Mouse (Mus musculus) layer of hippocampus, postnatal 14 days (tissue): ENCODE measurements around the gene Paxbp1. TPM values are rescaled to one million over a fixed set of nuclear protein-coding genes. Genes with fewer than 3 reads are reported as not detected.

Experiments
- DNase-seq, 2 experiments: peaks; one replicate each; pipeline ENCODE4 v3.0.0; 2021 to 2022; ENCODE audit warnings: low spot score in 2 of 2, mixed read lengths in 1 of 2
- total RNA-seq, 2 experiments: library from RNA; stranded (reverse); gene quantifications; 2 replicates each; pipeline ENCODE4 v1.2.3; 2021

The Paxbp1 gene
- total RNA-seq, 2 experiments from 2014 or later: 64.1 to 70.3 TPM

DNA sequence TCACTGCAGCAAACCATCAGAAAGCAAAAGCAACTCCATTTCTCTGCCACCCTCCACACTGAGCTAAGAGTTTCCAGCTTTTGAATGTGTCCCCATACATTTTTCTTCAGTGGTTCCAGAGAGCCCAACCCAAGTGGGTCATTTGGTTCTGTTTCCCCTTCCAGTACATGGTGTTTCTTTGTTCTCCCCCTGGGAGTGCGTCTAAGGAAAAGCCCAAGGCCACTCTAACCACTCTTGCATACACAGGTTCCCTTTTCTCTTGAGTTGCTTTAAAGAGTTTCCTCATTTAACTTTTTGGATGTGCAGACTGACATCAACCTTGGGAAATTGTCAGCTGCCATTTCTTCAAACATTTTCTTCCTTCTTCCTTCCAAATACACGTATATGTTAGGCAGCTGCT lies 43.2 kb downstream of the Paxbp1 start:
- DNase-seq: no peak

DNA sequence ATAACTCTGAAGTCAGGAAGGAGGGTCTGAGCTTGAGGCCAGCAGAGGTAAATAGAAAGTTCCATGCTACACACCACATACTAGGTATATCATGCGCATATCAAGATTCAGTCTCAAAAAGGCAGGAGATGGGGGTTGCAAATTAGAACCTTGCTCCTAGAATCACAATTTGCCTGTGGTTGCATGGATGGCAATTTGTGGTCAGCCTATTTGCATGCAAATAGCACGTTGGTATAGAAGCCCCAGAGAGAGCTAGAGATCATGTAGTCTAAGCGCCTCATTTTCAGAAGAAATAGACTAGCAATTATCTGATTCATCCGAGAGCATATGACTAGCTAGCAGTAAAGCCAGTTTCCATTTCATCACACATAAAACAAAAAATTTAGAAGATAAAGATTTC lies 44.5 kb downstream of the Paxbp1 start:
- DNase-seq: no peak

DNA sequence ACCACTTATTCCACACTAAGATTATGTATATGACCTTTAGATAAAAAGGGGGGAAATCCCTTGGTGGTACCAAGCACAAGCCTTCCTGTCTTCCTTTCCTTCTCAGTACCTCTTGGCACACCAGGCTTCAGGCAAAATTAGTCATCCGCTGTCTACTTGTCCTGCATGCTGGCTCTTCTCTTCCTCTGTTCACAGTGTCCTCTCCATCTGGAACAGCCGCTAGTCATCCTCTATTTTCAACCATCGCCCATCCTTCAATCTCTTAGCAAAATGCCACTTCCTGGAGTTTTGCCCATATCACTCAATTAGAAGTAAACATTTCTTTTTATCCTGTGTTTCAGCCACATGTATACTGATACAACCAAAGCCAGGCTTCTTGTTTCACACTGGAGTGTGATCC lies 46.5 kb downstream of the Paxbp1 start:
- no peak for DNase-seq

GRCm38 (mm10) chr16:90996327-90997243 lies 47.8 kb downstream of the Paxbp1 start:
- no peak for DNase-seq

DNA sequence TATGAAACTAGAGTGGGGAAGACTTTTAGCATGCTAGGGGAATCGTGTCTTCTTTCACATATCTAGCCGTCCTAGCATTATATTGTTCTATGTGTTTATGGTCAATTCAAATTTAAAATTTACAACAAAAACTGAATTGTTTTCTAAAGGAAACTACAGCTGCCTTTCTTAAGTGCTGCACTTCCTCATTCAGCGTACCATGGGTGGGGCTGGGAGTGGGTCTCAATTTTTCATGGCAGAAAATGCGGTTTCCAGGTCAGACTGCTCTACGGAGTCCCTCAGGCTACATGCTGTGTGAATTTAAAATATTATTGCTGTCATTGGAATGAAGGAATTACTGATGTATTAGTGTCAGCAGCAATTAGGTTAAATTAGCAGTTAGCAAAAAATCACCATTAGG lies 48.8 kb downstream of the Paxbp1 start:
- DNase-seq: no peak

GRCm38 (mm10) chr16:90995023-90995422 lies 49.3 kb downstream of the Paxbp1 start:
- no peak for DNase-seq

DNA sequence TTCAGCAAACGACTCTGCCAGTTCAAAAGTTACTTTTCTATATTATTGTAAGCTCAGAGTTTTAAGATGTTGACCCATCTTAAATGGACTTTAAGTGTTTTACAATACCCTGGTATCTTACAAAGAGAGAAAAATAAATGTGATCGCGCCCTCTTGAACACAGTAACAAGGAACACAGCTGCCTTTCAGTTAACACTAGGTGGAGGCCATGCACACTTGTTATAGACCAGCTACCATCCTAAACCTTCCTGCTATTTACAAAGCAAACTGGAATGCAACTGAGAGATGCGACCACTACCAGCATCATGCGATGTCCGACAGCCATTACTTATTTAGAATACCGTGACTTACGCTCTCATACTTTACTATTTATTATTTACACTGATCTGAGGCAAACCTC lies 55.2 kb downstream of the Paxbp1 start:
- DNase-seq: no peak

GRCm38 (mm10) chr16:90988665-90989064 lies 55.7 kb downstream of the Paxbp1 start:
- no peak for DNase-seq

DNA sequence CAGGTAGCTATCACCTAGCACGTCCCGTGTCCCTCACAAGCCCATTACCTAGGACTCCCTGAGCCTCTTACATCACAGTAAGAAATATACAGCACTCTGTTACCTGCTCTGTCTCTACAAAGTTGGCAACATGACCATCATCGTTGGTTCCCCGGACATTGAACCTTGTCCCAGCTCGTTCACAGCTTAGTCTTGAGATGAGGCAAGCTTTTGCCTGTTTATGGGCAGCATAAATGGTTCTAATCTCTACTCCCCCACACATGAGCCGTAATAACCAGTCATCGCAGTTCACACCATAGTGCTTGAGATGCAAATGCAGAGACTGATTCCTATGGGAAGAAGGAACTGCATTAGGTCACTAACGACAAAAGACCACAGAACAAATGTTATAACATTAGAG lies 56.3 kb downstream of the Paxbp1 start:
- DNase-seq: no peak

DNA sequence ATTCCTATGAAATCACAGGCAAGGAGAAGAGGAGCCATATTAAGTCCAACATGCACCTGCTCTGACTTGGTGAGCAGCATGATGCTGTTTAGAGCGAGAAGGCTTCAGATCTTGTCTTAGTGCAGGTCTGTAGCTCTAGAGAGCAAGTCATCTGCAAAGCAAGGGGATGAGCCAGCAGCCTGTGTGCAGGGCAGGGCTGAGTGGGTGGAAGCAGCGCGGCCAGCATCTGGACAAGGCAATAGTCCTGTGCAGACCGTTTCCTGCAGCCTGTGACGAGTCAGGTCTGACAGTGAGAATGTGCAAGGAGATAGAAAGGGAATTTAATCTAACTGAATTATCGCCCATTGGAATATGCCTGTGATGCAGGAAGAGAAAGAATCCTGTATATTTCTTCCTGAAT lies 73.3 kb downstream of the Paxbp1 start:
- DNase-seq: no peak

DNA sequence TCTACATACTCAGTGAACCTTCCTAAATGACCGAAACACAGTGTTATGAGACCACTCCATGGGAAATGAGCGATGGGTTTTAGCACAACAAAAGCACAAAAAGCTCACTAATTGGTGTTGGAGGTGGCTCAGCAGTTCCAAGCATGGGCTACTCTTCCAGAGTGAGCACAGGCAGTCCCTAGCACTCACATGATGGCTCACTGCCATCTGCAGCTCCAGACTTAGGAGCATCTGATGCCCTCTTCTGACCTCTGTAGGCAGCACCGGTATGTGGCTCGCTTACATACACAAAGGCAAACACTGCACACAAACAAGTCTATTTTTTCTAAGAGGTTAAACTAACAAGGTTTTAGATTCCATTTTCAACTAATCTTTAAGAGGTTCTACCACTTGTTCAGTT lies 78.1 kb downstream of the Paxbp1 start:
- DNase-seq: no peak

GRCm38 (mm10) chr16:90964302-90964701 lies 80.0 kb downstream of the Paxbp1 start:
- DNase-seq: no peak

Other genes starting within 250 kb of the Paxbp1 start
- 10 to 100 TPM; 13.2 to 15.7 TPM for gene Urb1, start 234.1 kb downstream of the Paxbp1 start, total RNA-seq
- 1 to 10 TPM in 1 of 2 experiments, under 1 TPM in 1; 0.74 to 1.5 TPM for gene Eva1c, start 217.8 kb downstream of the Paxbp1 start, total RNA-seq
- gene Cfap298, start 109.4 kb downstream of the Paxbp1 start, total RNA-seq: 10 to 100 TPM; 39.9 to 44.5 TPM
- 100 to 1,000 TPM; 358 to 373 TPM for gene Synj1, start 33.2 kb downstream of the Paxbp1 start, total RNA-seq
- 1 to 10 TPM; 1.8 to 2.0 TPM for gene 4932438H23Rik, start 50.6 kb upstream of the Paxbp1 start, total RNA-seq
- 10 to 100 TPM; 48.5 to 49.1 TPM for gene Olig2, start 180.9 kb upstream of the Paxbp1 start, total RNA-seq
- 100 to 1,000 TPM; 200 to 207 TPM for gene Olig1, start 225.2 kb upstream of the Paxbp1 start, total RNA-seq